Mouse (Mus musculus): ENCODE measurements around the gene Cldn22. TPM values are rescaled to one million over a fixed set of nuclear protein-coding genes. Genes with fewer than 3 reads are reported as not detected.
A peak's percentile ranks its signal among the peaks of the same experiment; 100 is the strongest.

Gene Cldn22
- polyA plus RNA-seq, 1 experiment from 2014 or later = not detected

GRCm38 (mm10) chr8:47843651-47844050 is 19.4 kb downstream of the Cldn22 start:
- Histone ChIP-seq H3K36me3 (ENCODE audit: control insufficient read depth, insufficient read depth, low read length) (peaks cover 35% of the 10 kb centered on the region), H3K27me3 (ENCODE audit: control insufficient read depth, insufficient read depth, low read length) (no peaks in the 10 kb centered on the region), H3K4me2 (no peak overlapping the region), H3K9me3 (replicated peaks; ENCODE audit: control insufficient read depth, low read length) (no peaks in the 10 kb centered on the region), H3K4me3 (ENCODE audit: low read depth, low read length) (no peak overlapping the region), H3K9ac (ENCODE audit: low read depth, low read length) (no peak overlapping the region), H3K27ac (ENCODE audit: low read depth, low read length) (no peak overlapping the region), H3K4me1 (ENCODE audit: control insufficient read depth, insufficient read depth, low read length) (no peaks in the 10 kb centered on the region)
- ATAC-seq (replicated peaks; ENCODE audit: insufficient number of reproducible peaks, low FRiP score, low TSS enrichment) = no peak
- WGBS (ENCODE audit: insufficient replicate concordance) = 93% methylated on average over 10 of the region's 10 CpGs

- Histone ChIP-seq H3K27me3 (ENCODE audit: control insufficient read depth, insufficient read depth, low read length) (no peaks in the 10 kb centered on the region), H3K9ac (ENCODE audit: low read depth, low read length) (no peak overlapping the region), H3K4me1 (ENCODE audit: control insufficient read depth, insufficient read depth, low read length) (no peaks in the 10 kb centered on the region), H3K27ac (ENCODE audit: low read depth, low read length) (no peak overlapping the region), H3K36me3 (ENCODE audit: control insufficient read depth, insufficient read depth, low read length) (peaks cover 31% of the 10 kb centered on the region), H3K4me2 (no peak overlapping the region), H3K9me3 (replicated peaks; ENCODE audit: control insufficient read depth, low read length) (no peaks in the 10 kb centered on the region), H3K4me3 (ENCODE audit: low read depth, low read length) (no peak overlapping the region)
- no peak for ATAC-seq (replicated peaks; ENCODE audit: insufficient number of reproducible peaks, low FRiP score, low TSS enrichment)
- 89% methylated on average over 13 of the region's 13 CpGs for WGBS (ENCODE audit: insufficient replicate concordance)
Measured at GRCm38 (mm10) chr8:47845956-47846355, 21.7 kb downstream of the Cldn22 start.

GRCm38 (mm10) chr8:47847161-47847560 is 22.9 kb downstream of the Cldn22 start:
- H3K4me1 ChIP-seq (ENCODE audit: control insufficient read depth, insufficient read depth, low read length) = no peaks in the 10 kb centered on the region
- H3K27me3 ChIP-seq (ENCODE audit: control insufficient read depth, insufficient read depth, low read length) = no peaks in the 10 kb centered on the region
- peaks cover 30% of the 10 kb centered on the region for H3K36me3 ChIP-seq (ENCODE audit: control insufficient read depth, insufficient read depth, low read length)
- no peak for ATAC-seq (replicated peaks; ENCODE audit: insufficient number of reproducible peaks, low FRiP score, low TSS enrichment)
- H3K27ac ChIP-seq (ENCODE audit: low read depth, low read length) = no peak overlapping the region
- no peak overlapping the region for H3K4me3 ChIP-seq (ENCODE audit: low read depth, low read length)
- no peaks in the 10 kb centered on the region for H3K9me3 ChIP-seq (replicated peaks; ENCODE audit: control insufficient read depth, low read length)
- H3K9ac ChIP-seq (ENCODE audit: low read depth, low read length) = no peak overlapping the region
- no peak overlapping the region for H3K4me2 ChIP-seq
- 90% methylated on average over 14 of the region's 14 CpGs for WGBS (ENCODE audit: insufficient replicate concordance)

GRCm38 (mm10) chr8:47847931-47848330 is 23.6 kb downstream of the Cldn22 start:
- H3K27me3 ChIP-seq (ENCODE audit: control insufficient read depth, insufficient read depth, low read length) = no peaks in the 10 kb centered on the region
- H3K9me3 ChIP-seq (replicated peaks; ENCODE audit: control insufficient read depth, low read length) = no peaks in the 10 kb centered on the region
- no peak overlapping the region for H3K4me3 ChIP-seq (ENCODE audit: low read depth, low read length)
- H3K36me3 ChIP-seq (ENCODE audit: control insufficient read depth, insufficient read depth, low read length) = peaks cover 25% of the 10 kb centered on the region
- no peaks in the 10 kb centered on the region for H3K4me1 ChIP-seq (ENCODE audit: control insufficient read depth, insufficient read depth, low read length)
- no peak overlapping the region for H3K9ac ChIP-seq (ENCODE audit: low read depth, low read length)
- H3K27ac ChIP-seq (ENCODE audit: low read depth, low read length) = no peak overlapping the region
- ATAC-seq (replicated peaks; ENCODE audit: insufficient number of reproducible peaks, low FRiP score, low TSS enrichment) = no peak
- 88% methylated on average over 6 of the region's 6 CpGs for WGBS (ENCODE audit: insufficient replicate concordance)
- no peak overlapping the region for H3K4me2 ChIP-seq

- 76% methylated on average over 8 of the region's 8 CpGs for WGBS (ENCODE audit: insufficient replicate concordance)
- Histone ChIP-seq H3K4me3 (ENCODE audit: low read depth, low read length) (no peak overlapping the region), H3K4me2 (no peak overlapping the region), H3K27ac (ENCODE audit: low read depth, low read length) (no peak overlapping the region), H3K27me3 (ENCODE audit: control insufficient read depth, insufficient read depth, low read length) (no peaks in the 10 kb centered on the region), H3K4me1 (ENCODE audit: control insufficient read depth, insufficient read depth, low read length) (no peaks in the 10 kb centered on the region), H3K9me3 (replicated peaks; ENCODE audit: control insufficient read depth, low read length) (no peaks in the 10 kb centered on the region), H3K36me3 (ENCODE audit: control insufficient read depth, insufficient read depth, low read length) (peaks cover 22% of the 10 kb centered on the region), H3K9ac (ENCODE audit: low read depth, low read length) (no peak overlapping the region)
- ATAC-seq (replicated peaks; ENCODE audit: insufficient number of reproducible peaks, low FRiP score, low TSS enrichment) = no peak
Measured at GRCm38 (mm10) chr8:47849842-47850241, 25.6 kb downstream of the Cldn22 start.

- Histone ChIP-seq H3K4me3 (ENCODE audit: low read depth, low read length) (no peak overlapping the region), H3K27me3 (ENCODE audit: control insufficient read depth, insufficient read depth, low read length) (no peaks in the 10 kb centered on the region), H3K4me2 (peak overlapping the region; percentile 11), H3K9ac (ENCODE audit: low read depth, low read length) (no peak overlapping the region), H3K4me1 (ENCODE audit: control insufficient read depth, insufficient read depth, low read length) (no peaks in the 10 kb centered on the region), H3K27ac (ENCODE audit: low read depth, low read length) (peak overlapping the region; percentile 31; the same call in 1 of the 2 replicates), H3K9me3 (replicated peaks; ENCODE audit: control insufficient read depth, low read length) (no peaks in the 10 kb centered on the region), H3K36me3 (ENCODE audit: control insufficient read depth, insufficient read depth, low read length) (peaks cover 28% of the 10 kb centered on the region)
- 49% methylated on average over 12 of the region's 12 CpGs for WGBS (ENCODE audit: insufficient replicate concordance)
- ATAC-seq (replicated peaks; ENCODE audit: insufficient number of reproducible peaks, low FRiP score, low TSS enrichment) = no peak
Measured at GRCm38 (mm10) chr8:47851824-47852502, 27.7 kb downstream of the Cldn22 start.

- Histone ChIP-seq H3K4me1 (ENCODE audit: control insufficient read depth, insufficient read depth, low read length) (no peaks in the 10 kb centered on the region), H3K9me3 (replicated peaks; ENCODE audit: control insufficient read depth, low read length) (no peaks in the 10 kb centered on the region), H3K4me2 (no peak overlapping the region), H3K36me3 (ENCODE audit: control insufficient read depth, insufficient read depth, low read length) (peaks cover 25% of the 10 kb centered on the region), H3K27me3 (ENCODE audit: control insufficient read depth, insufficient read depth, low read length) (no peaks in the 10 kb centered on the region), H3K27ac (ENCODE audit: low read depth, low read length) (no peak overlapping the region), H3K4me3 (ENCODE audit: low read depth, low read length) (no peak overlapping the region), H3K9ac (ENCODE audit: low read depth, low read length) (no peak overlapping the region)
- ATAC-seq (replicated peaks; ENCODE audit: insufficient number of reproducible peaks, low FRiP score, low TSS enrichment) = no peak
- WGBS (ENCODE audit: insufficient replicate concordance) = 85% methylated on average over 5 of the region's 5 CpGs
Measured at GRCm38 (mm10) chr8:47852737-47853136, 28.5 kb downstream of the Cldn22 start.

GRCm38 (mm10) chr8:47853356-47853755 is 29.1 kb downstream of the Cldn22 start:
- no peak overlapping the region for H3K4me3 ChIP-seq (ENCODE audit: low read depth, low read length)
- no peak overlapping the region for H3K4me2 ChIP-seq
- H3K9me3 ChIP-seq (replicated peaks; ENCODE audit: control insufficient read depth, low read length) = no peaks in the 10 kb centered on the region
- peaks cover 22% of the 10 kb centered on the region for H3K36me3 ChIP-seq (ENCODE audit: control insufficient read depth, insufficient read depth, low read length)
- no peaks in the 10 kb centered on the region for H3K27me3 ChIP-seq (ENCODE audit: control insufficient read depth, insufficient read depth, low read length)
- 87% methylated on average over 5 of the region's 5 CpGs for WGBS (ENCODE audit: insufficient replicate concordance)
- H3K27ac ChIP-seq (ENCODE audit: low read depth, low read length) = no peak overlapping the region
- no peak overlapping the region for H3K9ac ChIP-seq (ENCODE audit: low read depth, low read length)
- no peak for ATAC-seq (replicated peaks; ENCODE audit: insufficient number of reproducible peaks, low FRiP score, low TSS enrichment)
- no peaks in the 10 kb centered on the region for H3K4me1 ChIP-seq (ENCODE audit: control insufficient read depth, insufficient read depth, low read length)

GRCm38 (mm10) chr8:47859259-47859658 is 35.0 kb downstream of the Cldn22 start:
- Histone ChIP-seq H3K27ac (ENCODE audit: low read depth, low read length) (no peak overlapping the region), H3K36me3 (ENCODE audit: control insufficient read depth, insufficient read depth, low read length) (peaks cover 30% of the 10 kb centered on the region), H3K9ac (ENCODE audit: low read depth, low read length) (no peak overlapping the region), H3K9me3 (replicated peaks; ENCODE audit: control insufficient read depth, low read length) (no peaks in the 10 kb centered on the region), H3K4me1 (ENCODE audit: control insufficient read depth, insufficient read depth, low read length) (no peaks in the 10 kb centered on the region), H3K27me3 (ENCODE audit: control insufficient read depth, insufficient read depth, low read length) (no peaks in the 10 kb centered on the region), H3K4me2 (no peak overlapping the region), H3K4me3 (ENCODE audit: low read depth, low read length) (no peak overlapping the region)
- no peak for ATAC-seq (replicated peaks; ENCODE audit: insufficient number of reproducible peaks, low FRiP score, low TSS enrichment)
- WGBS (ENCODE audit: insufficient replicate concordance) = 92% methylated on average over 12 of the region's 12 CpGs

Data from heart, embryonic 11.5 days (tissue).